Mouse (Mus musculus) kidney, embryonic 16.5 days (tissue): ENCODE measurements around the gene Copb2. TPM values are rescaled to one million over a fixed set of nuclear protein-coding genes. Genes with fewer than 3 reads are reported as not detected.

ENCODE experiments used
- ATAC-seq: fragments of 200-750 bp; cut with Nextera tagmentation; 2 replicates; pipeline ENCODE4 v1.8.0; 2017; ENCODE audit warnings: moderate TSS enrichment; ENCODE audit not compliant: low FRiP score, low TSS enrichment
- H3K27ac ChIP-seq: fragments of 300-500 bp; sonication (generic); 2 replicates; pipeline ENCODE4 v1.5.1; 2014; ENCODE audit warnings: low read length
- H3K27me3 ChIP-seq: fragments of 300-500 bp; sonication (generic); 2 replicates; pipeline ENCODE4 v1.6.1; 2014; ENCODE audit warnings: low read length, control low read depth, mixed read lengths; ENCODE audit not compliant: insufficient read depth
- H3K36me3 ChIP-seq: fragments of 300-500 bp; sonication (generic); 2 replicates; pipeline ENCODE4 v1.6.1; 2014; ENCODE audit warnings: low read length, control low read depth, mixed read lengths; ENCODE audit not compliant: insufficient read depth
- H3K4me1 ChIP-seq: fragments of 300-500 bp; sonication (generic); 2 replicates; pipeline ENCODE4 v1.6.1; 2014; ENCODE audit warnings: low read length, control low read depth, mixed read lengths; ENCODE audit not compliant: insufficient read depth
- H3K4me2 ChIP-seq: fragments of 300-500 bp; sonication (generic); replicated peaks from 2 replicates; pipeline ENCODE4 v1.6.1; 2014; ENCODE audit warnings: low read depth, low read length
- H3K4me3 ChIP-seq: fragments of 300-500 bp; sonication (generic); 2 replicates; pipeline ENCODE4 v1.5.1; 2014; ENCODE audit warnings: mild to moderate bottlenecking, low read length
- H3K9ac ChIP-seq: fragments of 300-500 bp; sonication (generic); replicated peaks from 2 replicates; pipeline ENCODE4 v1.6.1; 2014; ENCODE audit warnings: low read length
- H3K9me3 ChIP-seq: fragments of 300-500 bp; sonication (generic); 2 replicates; pipeline ENCODE4 v1.6.1; 2016; ENCODE audit warnings: low read length, control low read depth
- WGBS: fragments of 180-500 bp; shearing (Covaris S2); extraction: QIAGEN DNeasy Blood & Tissue Kit; methylation state at CpG from one replicate; pipeline ENCODE4 v1.1.7; 2014; 5-methylcytosine and 5-hydroxymethylcytosine counted together
- polyA plus RNA-seq: library from polyadenylated mRNA; unstranded; fragments of >200 nt; fragmentation: Nextera tagmentation; extraction: Ambion mirVana; gene quantifications from 2 replicates; pipeline ENCODE4 v1.2.1, GENCODE M21; 2015

Copb2 gene
- 185 and 187 TPM in 2 replicates for polyA plus RNA-seq

DNA sequence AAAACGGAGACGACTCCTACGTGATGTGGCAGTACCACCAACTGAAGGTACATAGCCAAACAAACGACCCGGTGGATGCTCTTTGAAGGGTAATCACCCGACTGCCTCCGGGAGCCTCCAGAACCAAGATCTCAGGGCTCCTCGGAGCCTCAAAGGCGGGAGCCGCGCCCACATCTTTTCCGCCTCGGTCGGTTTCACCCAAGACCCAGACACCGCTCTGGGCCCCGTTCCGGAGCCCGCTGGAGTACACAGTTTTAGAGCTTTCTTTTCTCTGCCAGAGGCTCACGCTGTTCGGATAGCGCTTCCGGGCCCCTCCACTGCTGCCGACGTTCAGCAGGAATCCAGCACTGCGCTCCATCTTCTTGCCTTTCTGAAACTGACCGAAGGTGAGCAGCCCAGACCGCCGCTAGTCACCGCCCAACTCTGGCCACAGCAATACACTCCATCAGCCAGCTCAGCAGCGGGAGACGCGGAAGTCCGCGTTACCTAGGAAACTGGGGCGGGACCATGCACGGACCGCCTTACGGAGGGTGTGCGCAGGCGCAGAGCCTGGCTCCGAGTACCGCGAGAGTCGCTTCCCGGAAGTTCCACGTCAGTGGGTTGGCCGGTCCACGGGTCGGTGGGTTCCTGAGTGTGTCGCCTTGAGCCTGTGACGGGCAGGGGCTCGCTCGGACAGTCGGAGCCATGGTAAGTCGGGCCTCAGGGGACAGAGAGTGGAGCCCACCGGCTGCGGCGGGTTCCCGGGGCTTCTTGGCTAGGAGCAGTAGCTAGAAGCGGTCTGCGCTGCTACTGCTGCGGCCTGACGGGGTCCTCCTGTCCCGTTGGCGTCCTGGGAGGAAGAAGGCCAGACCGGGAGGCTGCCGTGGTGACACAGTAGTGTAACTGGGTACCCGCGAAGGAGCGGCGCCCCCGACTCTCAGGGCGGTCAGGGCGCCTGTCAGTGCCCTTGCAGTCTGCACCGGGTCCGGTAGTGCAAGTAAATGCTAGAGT is at the start of gene Copb2:
Gene Copb2, plus strand, starts transcription at position 585 of the 990 bp plus-strand sequence.
- Histone ChIP-seq H3K27ac (peak within 1 kb of the TSS; percentile 92), H3K9me3 (no peaks in the 10 kb centered on the region), H3K27me3 (no peaks in the 10 kb centered on the region), H3K4me1 (peaks cover 16% of the 10 kb centered on the region), H3K36me3 (peaks cover 4% of the 10 kb centered on the region; the same call in 1 of the 2 replicates), H3K9ac (peak within 1 kb of the TSS; percentile 95), H3K4me3 (peak within 1 kb of the TSS; percentile 98), H3K4me2 (peak within 1 kb of the TSS; percentile 84)
- peak; percentile 100 for ATAC-seq
- under 1% methylated on average over 76 of the region's 76 CpGs for WGBS

DNA sequence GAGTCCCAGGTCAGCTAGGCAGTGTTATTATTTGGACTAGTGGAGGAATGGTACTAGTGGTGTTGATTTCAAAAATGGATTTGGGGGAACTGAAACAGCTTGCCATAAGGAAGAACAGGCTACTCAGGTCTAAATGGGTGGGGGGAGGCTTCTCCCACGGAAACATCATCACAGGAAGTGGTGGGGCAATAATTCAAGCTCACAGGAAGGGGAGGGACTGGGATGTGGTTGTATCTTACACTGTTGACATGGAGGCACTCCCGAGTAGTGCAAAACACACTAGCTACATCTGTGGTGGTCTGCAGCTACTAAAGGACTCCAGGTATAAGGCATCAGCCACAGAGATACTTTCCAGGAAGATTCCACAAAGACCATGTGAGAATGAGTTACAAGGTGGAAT is 39.6 kb upstream of the Copb2 start:
- Histone ChIP-seq H3K27me3 (no peaks in the 10 kb centered on the region), H3K4me1 (no peaks in the 10 kb centered on the region)
- WGBS = 60% methylated on average over 2 of the region's 2 CpGs

GRCm38 (mm10) chr9:98524786-98525542 is 38.6 kb upstream of the Copb2 start:
- no peak overlapping the region for H3K4me2 ChIP-seq
- H3K27ac ChIP-seq = no peak overlapping the region
- WGBS = 75% methylated on average over 7 of the region's 7 CpGs
- H3K4me1 ChIP-seq = no peaks in the 10 kb centered on the region
- no peaks in the 10 kb centered on the region for H3K36me3 ChIP-seq
- no peak for ATAC-seq
- peaks cover 3% of the 10 kb centered on the region; the same call in 1 of the 2 replicates for H3K9me3 ChIP-seq
- H3K9ac ChIP-seq = no peak overlapping the region
- no peaks in the 10 kb centered on the region for H3K27me3 ChIP-seq
- no peak overlapping the region for H3K4me3 ChIP-seq

More for the DNA sequence above, 39.6 kb upstream of the Copb2 start:
- H3K4me2 ChIP-seq = no peak overlapping the region
- no peak for ATAC-seq
- no peak overlapping the region for H3K27ac ChIP-seq
- H3K9ac ChIP-seq = no peak overlapping the region
- no peaks in the 10 kb centered on the region for H3K36me3 ChIP-seq
- H3K4me3 ChIP-seq = no peak overlapping the region
- peaks cover 3% of the 10 kb centered on the region; the same call in 1 of the 2 replicates for H3K9me3 ChIP-seq

- no peak overlapping the region for H3K4me3 ChIP-seq
- no peaks in the 10 kb centered on the region for H3K36me3 ChIP-seq
- H3K9me3 ChIP-seq = no peaks in the 10 kb centered on the region
- no peak overlapping the region for H3K9ac ChIP-seq
- WGBS = 52% methylated on average over 7 of the region's 7 CpGs
- no peaks in the 10 kb centered on the region for H3K27me3 ChIP-seq
- no peak overlapping the region for H3K4me2 ChIP-seq
- no peaks in the 10 kb centered on the region for H3K4me1 ChIP-seq
- H3K27ac ChIP-seq = no peak overlapping the region
- no peak for ATAC-seq
Measured at GRCm38 (mm10) chr9:98525543-98525924, 38.0 kb upstream of the Copb2 start.

- no peaks in the 10 kb centered on the region for H3K9me3 ChIP-seq
- ATAC-seq = no peak
- no peak overlapping the region for H3K9ac ChIP-seq
- no peaks in the 10 kb centered on the region for H3K4me1 ChIP-seq
- H3K27me3 ChIP-seq = no peaks in the 10 kb centered on the region
- no peak overlapping the region for H3K4me2 ChIP-seq
- WGBS = 46% methylated on average over 7 of the region's 7 CpGs
- H3K4me3 ChIP-seq = no peak overlapping the region
- H3K36me3 ChIP-seq = no peaks in the 10 kb centered on the region
- no peak overlapping the region for H3K27ac ChIP-seq
Measured at GRCm38 (mm10) chr9:98527226-98527625, 36.3 kb upstream of the Copb2 start.

GRCm38 (mm10) chr9:98529776-98530175 is 33.7 kb upstream of the Copb2 start:
- Histone ChIP-seq H3K36me3 (no peaks in the 10 kb centered on the region), H3K4me2 (no peak overlapping the region), H3K4me3 (no peak overlapping the region), H3K4me1 (no peaks in the 10 kb centered on the region), H3K9me3 (no peaks in the 10 kb centered on the region), H3K27me3 (no peaks in the 10 kb centered on the region), H3K27ac (no peak overlapping the region), H3K9ac (no peak overlapping the region)
- no peak for ATAC-seq
- WGBS = 68% methylated on average over 4 of the region's 4 CpGs

DNA sequence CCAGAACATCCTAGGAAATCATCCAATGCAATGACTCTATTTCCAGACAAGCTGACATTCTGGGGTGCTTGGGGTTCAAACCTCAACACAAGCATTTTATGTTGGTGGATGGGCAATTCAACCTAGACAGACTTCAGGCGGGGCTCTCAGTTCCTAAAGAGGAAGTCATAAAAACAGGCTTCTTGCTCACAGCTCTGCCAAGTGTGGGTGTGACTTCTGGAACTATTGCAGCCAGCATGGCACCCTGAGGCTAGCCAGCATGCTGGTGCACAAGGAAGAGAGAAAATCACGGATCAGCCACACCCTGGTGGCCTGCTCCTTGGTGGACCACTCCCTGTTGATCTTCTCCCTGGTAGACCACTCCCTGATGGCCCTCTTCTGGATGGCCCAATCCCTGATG is 32.5 kb upstream of the Copb2 start:
- Histone ChIP-seq H3K4me1 (no peaks in the 10 kb centered on the region), H3K4me2 (no peak overlapping the region), H3K27me3 (no peaks in the 10 kb centered on the region), H3K9me3 (no peaks in the 10 kb centered on the region), H3K36me3 (no peaks in the 10 kb centered on the region), H3K9ac (no peak overlapping the region), H3K27ac (no peak overlapping the region), H3K4me3 (no peak overlapping the region)
- no peak for ATAC-seq
- 51% methylated on average over 2 of the region's 2 CpGs for WGBS

DNA sequence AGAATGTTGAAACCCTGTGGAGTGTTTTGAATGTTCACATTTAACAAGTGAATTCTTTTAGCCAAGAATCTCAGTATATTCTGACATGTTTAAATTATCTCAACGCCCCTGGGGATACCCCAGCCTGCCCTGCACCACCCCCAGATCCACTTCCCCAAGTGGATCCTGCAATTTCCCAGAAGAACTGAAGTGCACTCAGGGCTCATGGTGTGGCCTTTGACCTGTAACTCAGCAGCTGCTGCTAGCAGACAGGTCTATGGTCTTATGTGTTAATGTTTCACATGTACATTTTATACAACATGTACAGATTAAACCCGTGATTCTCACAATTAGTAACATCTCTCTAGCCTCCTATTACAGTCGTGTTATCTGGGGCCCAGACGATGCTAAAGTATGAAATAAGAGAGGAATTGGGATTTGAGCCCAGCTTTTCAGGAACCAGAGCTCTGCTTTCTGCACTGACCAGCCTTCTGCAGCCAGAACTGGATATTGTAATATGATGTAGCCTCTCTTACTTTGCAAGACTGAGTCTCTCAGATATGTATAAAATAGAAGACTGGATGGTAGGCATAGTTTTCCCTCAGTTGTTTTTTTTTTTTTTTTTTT is 28.7 kb upstream of the Copb2 start:
- peaks cover 6% of the 10 kb centered on the region; the same call in 1 of the 2 replicates for H3K4me1 ChIP-seq
- no peaks in the 10 kb centered on the region for H3K9me3 ChIP-seq
- no peak overlapping the region for H3K27ac ChIP-seq
- H3K4me2 ChIP-seq = no peak overlapping the region
- no peaks in the 10 kb centered on the region for H3K36me3 ChIP-seq
- no peak overlapping the region for H3K9ac ChIP-seq
- no peak overlapping the region for H3K4me3 ChIP-seq
- WGBS = 56% methylated on average over 4 of the region's 4 CpGs
- no peaks in the 10 kb centered on the region for H3K27me3 ChIP-seq
- ATAC-seq = no peak

DNA sequence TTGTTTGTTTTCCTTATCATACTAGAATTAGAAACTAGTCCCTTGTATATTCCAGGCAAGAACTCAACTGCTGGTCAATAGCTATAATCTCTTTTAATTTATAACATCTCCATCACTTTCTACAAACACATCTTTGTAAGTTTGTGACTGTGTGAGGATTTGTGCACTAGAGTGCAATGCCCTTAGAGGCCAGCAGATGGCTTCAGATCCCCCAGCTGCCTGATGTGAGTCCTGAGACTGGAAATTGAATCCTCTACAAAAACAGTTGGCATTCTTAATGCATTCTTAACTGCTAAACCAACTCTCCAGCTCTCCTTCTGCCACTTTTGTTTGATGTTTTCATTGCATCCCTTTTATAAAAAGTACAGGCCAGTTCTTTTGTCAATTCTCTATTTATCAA is 27.8 kb upstream of the Copb2 start:
- Histone ChIP-seq H3K4me3 (no peak overlapping the region), H3K9me3 (no peaks in the 10 kb centered on the region), H3K9ac (no peak overlapping the region), H3K4me1 (peaks cover 6% of the 10 kb centered on the region; the same call in 1 of the 2 replicates), H3K27me3 (no peaks in the 10 kb centered on the region), H3K4me2 (no peak overlapping the region), H3K36me3 (no peaks in the 10 kb centered on the region), H3K27ac (no peak overlapping the region)
- ATAC-seq = no peak
